Mouse (Mus musculus): ENCODE data around the gene Ttc41.

- TF ChIP-seq CTCF (IDR thresholded peaks at IDR 0.05; ENCODE audit: low read depth) (no peak), EP300 (IDR thresholded peaks at IDR 0.05; ENCODE audit: low read depth) (no peak)
Measured at GRCm38 (mm10) chr10:86779816-86780500, 74.3 kb downstream of the Ttc41 start.
